Mouse (Mus musculus) large intestine, adult 2 months (tissue): ENCODE results near the gene Stk25. TPM values are rescaled to one million over a fixed set of nuclear protein-coding genes. Genes with fewer than 3 reads are reported as not detected.

Experiments used
- DNase-seq: peaks from one replicate; pipeline ENCODE4 v3.0.0-alpha.2; 2012; ENCODE audit warnings: low read depth, low spot score
- WGBS: fragments of 180-500 bp; shearing (Covaris S2); methylation state at CpG from one replicate; pipeline ENCODE4 v1.1.7; 2018; 5-methylcytosine and 5-hydroxymethylcytosine counted together
- polyA plus RNA-seq: library from polyadenylated mRNA; depleted of rRNA; stranded (reverse); fragments of >200 nt; gene quantifications from 2 replicates; pipeline ENCODE4 v1.2.3, GENCODE M21; 2012

The Stk25 gene
- polyA plus RNA-seq, 1 experiment: 262 TPM

DNA sequence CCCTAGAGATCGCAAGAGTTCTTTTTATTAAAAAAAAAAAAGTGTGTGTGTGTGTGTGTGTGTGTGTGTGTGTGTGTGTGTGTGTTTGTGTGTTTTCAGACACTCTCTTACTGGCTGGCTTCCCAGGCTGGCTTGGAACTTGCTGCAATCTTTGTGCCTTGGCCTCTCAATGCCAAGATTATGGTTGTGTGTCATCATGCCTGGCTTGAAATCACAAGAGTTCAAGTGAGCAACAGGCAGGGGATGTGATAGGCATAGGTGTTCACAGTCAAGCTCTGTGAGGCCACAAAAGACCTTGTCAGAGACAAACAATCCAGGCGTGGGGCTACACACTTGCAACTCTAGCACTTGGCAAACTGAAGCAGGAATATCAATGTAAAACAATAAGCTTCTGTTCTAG lies 19.9 kb upstream of the Stk25 start:
- WGBS: 28% methylated on average over 2 of the region's 2 CpGs
- DNase-seq: no peak

DNA sequence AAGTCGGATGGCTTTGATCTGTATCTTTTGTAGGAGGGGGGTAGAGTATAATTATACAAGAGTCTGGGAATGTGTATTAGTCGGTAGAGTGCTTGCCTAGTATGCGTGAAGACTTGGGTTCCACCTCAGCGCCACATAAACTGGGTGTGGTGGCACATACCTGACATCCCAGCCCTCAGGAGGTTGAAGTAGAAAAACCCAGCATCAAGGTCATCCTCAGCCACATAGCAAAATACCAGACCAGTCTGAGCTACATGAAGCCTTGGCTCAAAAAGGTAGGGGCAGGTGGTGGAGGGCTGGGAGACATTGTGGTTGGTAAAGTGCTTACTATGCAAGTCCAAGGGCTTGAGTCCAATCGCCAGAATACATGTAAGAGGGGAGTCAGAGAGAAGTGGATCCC lies 14.2 kb upstream of the Stk25 start:
- no peak for DNase-seq
- 79% methylated on average over 5 of the region's 5 CpGs for WGBS

DNA sequence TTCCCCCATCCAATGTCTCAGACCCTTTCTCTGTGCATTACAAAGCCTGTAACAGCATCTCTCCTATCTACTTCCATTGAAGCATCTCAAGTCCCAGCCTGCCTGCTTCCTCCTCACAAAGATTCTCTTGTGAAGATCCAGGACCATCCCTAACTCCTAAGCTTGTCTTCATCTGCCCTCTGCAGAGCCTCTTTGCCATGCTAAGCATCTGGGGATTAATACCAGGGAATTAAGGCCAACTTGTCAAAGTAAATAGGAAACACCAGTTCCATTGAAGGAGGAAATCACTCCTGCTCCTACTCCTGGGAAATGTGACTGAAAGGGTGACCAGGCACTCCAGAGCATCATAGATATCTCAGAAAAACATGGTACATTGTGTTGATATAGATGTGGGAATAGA lies 11.5 kb upstream of the Stk25 start:
- DNase-seq: no peak

DNA sequence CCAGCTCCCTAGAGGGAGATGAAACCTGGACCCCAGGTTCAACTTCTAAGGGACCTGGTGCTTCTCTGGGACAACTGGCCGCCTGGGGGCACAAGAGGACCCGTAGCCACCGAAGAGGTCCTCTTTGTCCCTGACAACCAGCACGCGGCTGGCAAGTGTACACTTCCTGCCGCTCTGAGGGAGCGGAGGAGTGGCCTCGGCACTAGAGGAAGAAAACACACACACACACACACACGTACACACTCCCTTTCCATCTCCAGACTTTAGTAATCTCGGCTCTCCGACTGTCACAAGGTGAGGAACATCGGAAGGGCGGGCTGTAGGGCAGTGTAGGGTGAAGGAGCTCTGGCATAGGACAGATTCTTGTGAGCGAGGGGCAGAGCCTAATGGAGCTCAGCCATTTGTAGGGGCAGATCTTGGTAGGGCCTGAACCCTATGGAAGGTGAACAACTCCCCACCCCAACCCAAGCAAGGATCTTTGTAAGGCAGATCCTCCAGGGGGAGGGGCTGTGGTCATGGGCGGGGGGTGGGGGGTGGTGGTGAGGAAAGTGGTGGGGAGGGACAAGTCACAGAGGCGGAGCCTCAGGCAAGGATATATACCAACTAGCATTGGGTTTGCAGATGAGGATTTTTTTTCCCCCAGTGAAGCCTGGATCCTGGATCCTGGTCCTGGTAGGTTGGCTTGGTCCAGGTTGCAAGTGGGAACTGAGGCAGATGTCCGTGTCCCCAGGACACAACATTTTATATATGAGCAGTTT lies 10.5 kb upstream of the Stk25 start:
- no peak for DNase-seq
- WGBS: 8% methylated on average over 17 of the region's 17 CpGs

DNA sequence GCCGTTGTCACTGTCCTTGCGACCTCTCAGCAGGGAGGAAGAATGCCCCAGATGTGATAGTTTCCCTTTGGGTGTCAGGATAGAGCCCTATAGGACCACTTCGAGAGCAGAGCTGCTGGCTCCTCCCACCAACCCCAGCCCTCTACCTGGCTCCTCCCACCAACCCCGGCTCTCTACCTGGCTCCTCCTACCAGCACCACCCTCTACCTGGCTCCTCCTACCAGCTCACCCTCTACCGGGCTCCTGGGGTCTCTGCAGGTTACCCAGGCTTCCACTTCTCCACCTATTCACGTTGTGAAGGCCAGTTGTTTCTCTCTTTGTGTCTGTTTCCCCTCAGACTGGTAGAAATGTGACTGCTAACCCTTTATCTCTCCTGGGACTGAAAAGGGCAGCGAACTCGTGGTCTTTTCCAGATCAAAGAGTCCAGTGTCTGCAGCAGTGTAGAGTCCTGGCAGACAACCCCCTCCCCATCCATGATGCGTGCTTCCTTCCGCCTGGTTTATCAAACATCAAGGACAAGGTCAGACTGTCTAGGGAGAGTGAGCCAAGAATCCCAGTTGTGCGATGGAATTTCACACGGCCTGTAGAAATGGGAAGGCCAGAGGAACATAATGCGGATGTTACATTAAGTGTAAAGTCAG lies 9.4 kb upstream of the Stk25 start:
- no peak for DNase-seq
- WGBS: 51% methylated on average over 13 of the region's 13 CpGs

DNA sequence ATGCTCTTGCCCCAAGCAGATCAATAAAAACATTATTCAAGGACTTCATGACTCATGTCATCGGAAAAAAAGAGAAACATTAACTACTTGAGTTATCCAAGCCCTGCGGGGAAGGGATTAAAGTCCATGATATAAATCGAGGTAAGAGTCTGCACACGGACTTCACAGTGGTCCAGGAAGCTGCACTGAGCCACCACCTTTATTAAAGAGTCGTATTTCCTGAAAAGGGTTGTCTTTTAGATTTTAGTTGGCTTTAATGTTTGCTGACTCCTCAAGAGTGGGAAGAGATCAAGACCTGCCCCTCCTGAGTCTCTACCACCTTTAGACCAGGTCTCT lies 1.5 kb downstream of the Stk25 start:
- DNase-seq: no peak
- 20% methylated on average over 5 of the region's 5 CpGs for WGBS

DNA sequence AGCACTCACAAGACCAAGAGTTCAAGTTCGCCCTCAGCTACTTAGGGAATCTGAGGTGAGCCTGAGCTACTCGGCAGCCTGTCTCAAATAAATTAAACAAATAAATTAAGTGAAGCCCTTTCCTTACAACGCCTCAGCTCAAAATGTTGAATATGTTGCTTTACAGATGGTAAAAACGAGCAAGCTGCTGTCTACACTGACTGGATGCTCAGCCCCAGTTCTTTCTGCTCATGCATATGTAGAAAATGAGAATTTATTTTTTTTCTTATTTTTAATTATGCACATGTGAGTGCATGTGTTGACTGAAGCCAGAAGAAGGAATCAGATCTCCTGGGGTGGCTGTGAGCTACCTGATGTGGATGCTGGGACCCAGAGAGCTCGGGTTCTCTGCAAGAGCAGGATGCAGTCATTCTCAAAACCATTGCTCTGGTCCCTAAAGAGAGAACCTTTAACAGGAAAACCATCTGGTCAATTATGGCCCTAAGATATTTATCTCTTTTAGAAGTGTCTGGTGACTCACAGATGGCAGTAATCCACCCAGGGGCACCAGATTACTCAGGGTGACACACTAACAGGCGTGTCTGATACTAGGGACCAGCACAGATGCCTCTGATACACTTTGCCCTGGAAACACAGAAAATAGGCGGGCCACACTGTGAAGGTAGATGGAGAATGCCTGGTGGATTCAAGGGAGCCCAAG lies 2.0 kb downstream of the Stk25 start:
- WGBS: 51% methylated on average over 7 of the region's 7 CpGs
- no peak for DNase-seq

DNA sequence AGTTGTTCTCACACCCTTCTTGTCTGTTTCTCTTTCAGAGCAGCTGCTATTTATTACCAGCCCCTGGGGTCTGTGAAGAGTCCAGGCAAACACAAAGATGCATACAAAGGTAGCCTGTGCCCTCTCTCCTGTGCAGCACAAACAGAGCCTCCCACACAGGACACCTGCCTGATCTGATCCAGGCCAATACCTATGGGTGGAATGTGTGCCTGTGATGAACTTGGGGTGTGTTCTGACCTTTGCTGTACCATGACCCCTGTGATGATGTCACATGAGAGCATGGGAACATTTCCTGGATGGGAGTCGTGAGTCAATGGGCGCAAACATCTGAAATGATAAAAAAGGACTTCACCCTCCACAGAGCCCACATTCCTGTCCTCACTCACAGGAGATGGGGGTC lies 3.7 kb downstream of the Stk25 start:
- DNase-seq: peak; percentile 84
- WGBS: 34% methylated on average over 2 of the region's 2 CpGs

DNA sequence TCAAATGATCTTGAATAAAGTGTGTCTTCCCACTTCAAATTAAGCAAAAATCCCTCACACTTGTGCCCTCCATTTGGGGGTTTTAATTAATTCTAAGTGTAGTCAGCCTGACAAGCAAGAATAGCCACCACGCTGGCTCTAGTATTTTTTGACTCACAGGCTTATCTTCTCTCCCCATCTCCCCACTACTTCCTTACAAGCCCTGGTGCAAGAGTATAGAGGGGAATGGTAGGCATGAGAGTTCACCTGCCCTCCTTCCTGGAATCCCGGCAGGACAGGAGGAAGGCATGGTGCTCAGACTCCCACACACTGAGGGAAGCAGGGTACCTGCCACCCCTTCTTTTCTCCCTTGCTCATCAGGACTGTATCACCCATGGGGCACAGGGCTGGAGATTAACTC lies 4.2 kb downstream of the Stk25 start:
- no peak for DNase-seq
- 12% methylated on average over 2 of the region's 2 CpGs for WGBS

DNA sequence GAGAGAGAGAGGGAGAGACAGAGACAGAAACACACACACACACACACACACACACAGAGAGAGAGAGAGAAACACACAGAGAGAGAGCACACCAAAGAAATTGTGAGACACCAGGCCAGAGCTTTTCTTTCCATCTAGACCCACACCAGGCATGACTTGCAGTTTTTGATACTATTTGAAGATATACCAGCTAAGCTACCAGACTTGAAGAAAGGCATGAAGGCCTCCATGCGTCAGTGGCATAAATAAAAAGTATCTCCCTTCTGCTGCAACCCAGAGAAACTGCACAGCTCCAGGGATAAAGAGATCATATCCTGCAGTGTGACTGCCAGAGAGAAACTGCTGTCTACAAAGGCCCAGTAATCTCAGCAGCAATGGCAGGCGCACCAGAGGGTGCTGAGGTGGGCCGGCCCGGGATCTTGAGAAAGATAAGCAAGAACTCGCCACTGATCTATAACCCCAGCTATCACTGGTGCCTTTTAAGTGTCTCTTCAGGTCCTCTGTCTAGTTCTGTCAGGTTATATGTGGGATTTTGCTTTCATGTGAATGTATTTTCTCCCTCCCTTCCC lies 8.8 kb downstream of the Stk25 start:
- DNase-seq: no peak
- WGBS: 85% methylated on average over 5 of the region's 5 CpGs

DNA sequence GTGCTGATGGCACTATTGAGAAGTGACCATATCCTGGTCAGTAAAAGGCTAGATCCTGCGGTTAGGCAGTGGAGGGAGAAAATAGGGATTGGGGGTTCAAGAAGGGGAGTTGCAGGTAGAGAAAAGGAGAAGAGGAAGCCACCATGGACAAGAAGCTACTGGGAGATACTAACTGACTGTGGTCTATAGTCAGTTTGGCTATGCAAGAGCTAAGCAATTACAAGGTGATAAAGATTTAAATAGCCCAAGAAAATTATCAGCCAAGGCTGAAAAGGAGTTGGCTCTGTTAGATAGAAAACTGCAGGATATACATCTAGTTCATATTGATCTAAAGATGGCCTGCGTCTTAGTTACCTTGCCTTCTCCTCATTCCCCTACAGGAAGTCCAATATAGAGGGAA lies 15.8 kb downstream of the Stk25 start:
- no peak for DNase-seq
- 91% methylated on average over 2 of the region's 2 CpGs for WGBS

DNA sequence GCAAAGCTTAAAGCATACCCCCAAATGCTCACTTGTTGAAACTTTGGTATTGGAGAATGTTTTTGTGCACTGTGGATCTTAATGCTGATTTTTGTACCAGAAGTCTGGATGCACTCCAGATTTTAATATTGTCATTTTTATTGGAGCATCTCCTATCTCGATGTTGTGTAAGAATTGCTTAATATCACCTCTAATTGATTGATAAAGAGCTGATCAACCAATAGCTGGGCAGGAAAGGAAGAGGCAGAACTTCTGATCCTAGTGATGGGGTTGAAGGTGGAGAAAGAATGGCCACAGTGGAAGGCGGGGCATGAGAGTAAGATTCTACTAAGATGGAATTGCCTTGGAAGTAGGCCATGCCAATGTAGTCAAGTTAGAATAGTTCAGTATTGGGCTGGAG lies 16.5 kb downstream of the Stk25 start:
- no peak for DNase-seq
- 88% methylated on average over 2 of the region's 2 CpGs for WGBS

DNA sequence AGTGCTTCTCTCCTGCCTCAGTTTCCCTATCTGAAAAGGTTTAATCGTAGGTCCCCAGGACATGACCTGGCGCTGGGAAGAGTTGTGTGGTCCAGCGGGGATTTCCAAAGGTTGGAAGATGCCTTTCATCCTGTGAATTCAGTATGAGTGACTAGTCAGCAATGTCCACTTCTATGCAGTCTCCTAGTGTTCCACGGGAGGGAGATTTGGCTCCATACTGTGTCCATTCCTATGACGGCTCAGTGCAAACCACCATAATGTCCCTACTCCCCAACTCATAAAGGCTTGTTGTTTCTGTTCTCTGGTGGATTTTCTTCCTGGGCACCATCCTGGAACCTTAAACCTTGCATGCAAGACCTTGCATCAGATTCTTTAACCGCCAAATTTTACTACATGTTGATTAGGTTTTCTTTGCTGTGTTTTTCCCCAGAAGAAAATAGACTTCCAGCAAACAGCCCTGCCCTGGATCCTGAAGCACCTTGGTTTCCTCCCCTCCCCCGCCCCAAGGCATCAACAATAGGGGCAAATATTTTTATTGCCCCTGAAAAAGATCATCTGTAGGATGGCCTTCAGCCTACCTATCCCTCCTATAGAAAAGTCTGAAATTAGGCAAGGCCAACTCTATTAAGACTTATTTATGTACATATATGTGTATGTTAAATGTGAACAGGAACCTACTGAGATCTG lies 22.1 kb downstream of the Stk25 start:
- no peak for DNase-seq
- WGBS: 22% methylated on average over 7 of the region's 7 CpGs

DNA sequence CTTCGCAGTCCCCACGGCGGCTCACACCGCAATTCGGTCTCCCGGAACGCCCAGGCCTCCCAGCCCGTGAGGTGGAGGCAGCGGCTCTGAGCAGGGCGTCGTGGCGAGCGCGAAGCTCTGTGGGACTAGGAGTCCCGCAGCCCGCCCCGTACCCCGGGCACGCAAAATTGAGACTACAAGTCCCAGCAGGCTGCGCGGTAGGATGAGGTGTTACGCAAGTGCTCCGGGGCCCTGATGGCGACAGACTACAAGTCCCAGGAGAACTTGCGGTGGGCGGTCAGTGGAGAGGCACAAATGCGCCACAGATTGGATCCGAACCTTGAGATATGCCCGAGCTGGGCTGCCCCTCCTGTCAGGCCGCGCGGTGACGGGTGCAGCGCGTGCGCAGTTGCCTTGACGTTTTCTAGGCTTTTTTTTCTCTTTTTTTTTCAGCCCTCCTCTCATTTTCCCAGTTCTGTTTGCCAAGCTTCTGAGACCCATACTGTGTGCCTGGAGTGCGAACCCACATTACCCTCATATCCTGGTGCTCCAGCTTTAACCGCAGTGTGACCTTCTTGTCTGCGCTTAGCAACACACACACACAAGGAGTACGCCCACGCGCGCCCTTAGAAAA lies 22.8 kb downstream of the Stk25 start:
- under 1% methylated on average over 44 of the region's 44 CpGs for WGBS
- DNase-seq: peak; percentile 94

DNA sequence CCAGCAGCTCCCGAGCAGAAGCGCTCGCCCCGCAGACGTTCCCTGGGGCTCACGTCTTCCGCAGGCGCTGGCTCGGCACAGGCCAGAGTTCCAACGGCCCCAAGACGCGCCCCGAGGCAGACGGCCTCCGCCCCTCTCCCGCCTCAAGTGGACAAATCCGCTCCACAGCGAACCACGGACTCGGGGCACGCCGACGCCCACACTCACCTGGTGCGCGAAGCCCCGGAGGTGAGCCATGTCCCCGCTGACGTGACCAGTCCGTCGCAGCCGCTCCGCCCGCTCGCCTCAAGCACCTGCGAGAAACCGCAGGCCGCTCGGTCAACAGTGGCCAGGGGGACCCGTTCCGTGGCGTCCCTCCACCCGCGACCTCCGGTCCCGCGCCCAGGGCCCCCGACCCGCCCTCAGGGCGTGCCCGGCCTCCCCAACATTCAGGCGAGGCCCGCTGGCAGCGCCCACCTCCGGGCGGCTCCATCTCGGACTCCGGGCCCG lies 23.3 kb downstream of the Stk25 start:
- WGBS: 2% methylated on average over 58 of the region's 58 CpGs
- no peak for DNase-seq

DNA sequence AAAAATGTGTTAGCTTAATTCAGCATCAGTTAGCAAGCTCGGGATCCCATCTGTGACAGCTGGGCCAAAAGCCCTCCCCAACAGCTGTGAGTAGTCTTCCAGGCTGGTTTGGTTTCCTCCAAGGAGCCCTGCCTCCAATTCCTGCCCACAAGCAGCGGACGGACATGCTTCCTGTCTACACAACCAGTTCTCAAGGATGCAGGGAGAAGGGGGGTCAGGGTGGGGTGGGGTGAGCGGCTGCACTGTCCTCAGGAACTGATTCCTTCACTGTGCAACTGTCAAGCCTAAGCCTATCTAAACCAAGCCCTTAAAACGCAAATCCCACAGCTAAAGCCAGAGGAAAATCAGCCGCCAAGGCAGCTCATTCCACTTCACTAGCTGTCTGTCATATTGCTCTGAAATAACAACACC lies 24.0 kb downstream of the Stk25 start:
- WGBS: under 1% methylated on average over 6 of the region's 6 CpGs
- no peak for DNase-seq

DNA sequence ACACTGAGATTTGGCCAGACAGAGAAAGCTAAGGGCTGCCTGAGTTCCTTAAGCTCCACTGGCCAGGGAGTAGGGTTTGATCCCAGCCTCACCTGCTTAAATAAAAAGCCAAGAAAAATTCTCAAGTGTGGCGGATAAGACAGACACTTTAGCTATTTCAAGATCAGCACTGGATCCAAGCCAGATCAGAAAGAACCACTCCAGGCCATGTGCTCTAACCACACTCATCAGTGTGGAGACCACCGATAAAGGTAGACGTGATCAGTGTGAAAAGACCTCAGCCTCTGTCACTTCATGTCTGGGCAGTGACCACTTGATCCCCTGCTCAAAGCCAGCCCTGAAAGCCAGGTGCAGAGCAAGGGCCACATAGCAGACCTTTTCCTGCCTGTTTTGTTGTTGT lies 25.7 kb downstream of the Stk25 start:
- no peak for DNase-seq
- 97% methylated on average over 3 of the region's 3 CpGs for WGBS

DNA sequence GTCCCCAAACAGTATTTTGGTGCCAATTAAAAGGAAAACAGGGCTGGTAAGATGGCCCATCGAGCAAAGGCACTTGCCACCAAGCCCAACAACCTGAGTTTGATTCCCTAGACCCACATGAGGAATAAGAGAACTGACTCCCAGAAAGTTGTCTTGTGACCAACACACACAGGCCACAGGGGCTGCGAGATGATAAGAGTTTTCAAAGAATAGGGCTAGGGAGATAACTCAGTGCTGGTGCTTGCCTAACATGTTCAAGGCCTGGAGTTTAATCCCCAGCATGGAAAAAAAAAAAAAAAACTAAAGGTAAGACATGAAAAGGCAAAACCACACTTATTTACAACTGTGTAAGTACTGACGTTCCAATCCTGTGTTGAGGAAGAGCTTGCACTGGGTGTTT lies 27.7 kb downstream of the Stk25 start:
- DNase-seq: no peak
- WGBS: 67% methylated on average over 3 of the region's 3 CpGs

DNA sequence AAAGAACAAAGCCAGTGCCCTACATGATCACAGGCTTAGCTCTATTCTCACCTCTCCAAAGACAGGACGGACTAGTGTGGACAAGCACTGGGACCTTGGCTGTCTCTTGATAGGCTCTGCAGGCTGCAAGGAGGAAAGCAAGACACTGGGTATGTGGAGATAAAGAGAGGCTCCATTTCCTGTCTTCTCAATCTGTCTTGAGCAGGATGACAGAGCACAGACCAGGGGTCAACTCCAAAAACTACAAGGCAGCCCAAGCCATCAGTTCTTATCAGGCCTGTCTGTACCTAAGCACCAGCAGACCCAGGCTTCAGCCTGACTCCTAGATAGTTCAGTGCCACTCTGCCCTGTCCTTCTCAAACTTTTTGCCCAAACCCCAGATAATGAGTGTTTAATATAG lies 34.0 kb downstream of the Stk25 start:
- WGBS: 76% methylated on average over 1 of the region's 1 CpGs
- DNase-seq: no peak

DNA sequence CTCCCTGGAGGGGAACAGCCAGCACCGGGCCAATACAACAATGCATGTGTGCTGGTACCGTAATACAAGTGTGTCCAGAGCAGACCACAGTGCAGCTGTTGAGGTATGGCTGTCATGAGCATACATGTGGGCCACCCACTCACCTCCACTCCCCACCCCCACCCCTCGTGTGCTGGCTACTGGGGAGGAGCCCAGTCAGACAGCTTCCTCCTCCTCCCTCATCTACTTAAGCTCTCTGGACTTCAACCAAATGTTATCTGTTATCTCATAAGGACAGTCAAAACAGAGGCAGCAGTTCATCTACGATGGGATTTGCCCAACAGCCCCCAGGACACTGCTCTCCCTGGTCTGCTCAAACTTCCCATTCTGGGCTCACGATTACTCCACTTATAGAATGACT lies 39.5 kb downstream of the Stk25 start:
- DNase-seq: no peak
- 52% methylated on average over 5 of the region's 5 CpGs for WGBS
